ENCODE assay signal across 8 mouse cellular contexts in genomic region chr9:23222492-23222840, GRCm38 (mm10). TPM values are rescaled to one million over a fixed set of nuclear protein-coding genes. Genes with fewer than 3 reads are reported as not detected.
A peak's percentile ranks its signal among the peaks of the same experiment; 100 is the strongest.
DNase-seq lines count a peak whose midpoint lies in the region; ATAC-seq and TF ChIP-seq lines count a peak whose summit lies in the region.

No protein-coding gene starts in this region.

- H3K27me3 ChIP-seq in heart, postnatal 0 days (ENCODE audit: control insufficient read depth, insufficient read depth, low read length), result peaks cover 40% of the 10 kb centered on the region
- H3K27me3 ChIP-seq in midbrain, embryonic 11.5 days (ENCODE audit: control insufficient read depth, insufficient read depth, low read length), result peaks cover 31% of the 10 kb centered on the region
- H3K27me3 ChIP-seq in stomach, embryonic 14.5 days (ENCODE audit: control insufficient read depth, insufficient read depth, low read length), result peaks cover 10% of the 10 kb centered on the region; the same call in 1 of the 2 replicates

- H3K27ac ChIP-seq in ES-E14 (ENCODE audit: insufficient read depth, low read depth, low read length, poor library complexity, severe bottlenecking), result no peak overlapping the region
- H3K27ac ChIP-seq in cortical plate, adult 2 months (ENCODE audit: insufficient read depth, low read length), result no peak overlapping the region
- peak overlapping the region; percentile 57 for H3K27ac ChIP-seq in heart, postnatal 0 days (ENCODE audit: low read depth)
- H3K27ac ChIP-seq in midbrain, embryonic 11.5 days (ENCODE audit: low read depth, low read length), result no peak overlapping the region; the same call in 1 of the 2 replicates
- no peak overlapping the region for H3K27ac ChIP-seq in stomach, embryonic 14.5 days (ENCODE audit: low read length)

- no peak for TF ChIP-seq CTCF in cortical plate, adult 2 months (IDR thresholded peaks at IDR 0.05; ENCODE audit: extremely low read depth, insufficient read depth, low read length)
- TF ChIP-seq CTCF in heart, postnatal 0 days (IDR thresholded peaks at IDR 0.05; ENCODE audit: low read depth), result no peak

- H3K4me1 ChIP-seq in ES-E14 (ENCODE audit: control insufficient read depth in 2 of 2, insufficient read depth in 2 of 2, low read length in 2 of 2, poor library complexity in 1 of 2), result no peaks in the 10 kb centered on the region
- H3K4me1 ChIP-seq in cortical plate, adult 2 months (ENCODE audit: control insufficient read depth, insufficient read depth, low read length), result no peaks in the 10 kb centered on the region
- 0 out of 2 replicates have a peak, but pooled peaks cover 6% of the 10 kb centered on the region for H3K4me1 ChIP-seq in heart, postnatal 0 days (ENCODE audit: control insufficient read depth, insufficient read depth)
- H3K4me1 ChIP-seq in midbrain, embryonic 11.5 days (ENCODE audit: control insufficient read depth, insufficient read depth, low read length), result no peaks in the 10 kb centered on the region
- H3K4me1 ChIP-seq in stomach, embryonic 14.5 days (ENCODE audit: control insufficient read depth, insufficient read depth, low read length), result no peaks in the 10 kb centered on the region

- peak overlapping the region; percentile 72 to 80 for H3K4me3 ChIP-seq in ES-E14 (ENCODE audit: insufficient read depth in 1 of 2, low read depth in 1 of 2, low read length in 2 of 2, poor library complexity in 1 of 2, severe bottlenecking in 1 of 2)
- H3K4me3 ChIP-seq in cortical plate, adult 2 months (ENCODE audit: insufficient read depth, low read length), result peak overlapping the region; percentile 91
- H3K4me3 ChIP-seq in heart, postnatal 0 days (ENCODE audit: low read depth, low read length), result peak overlapping the region; percentile 65
- H3K4me3 ChIP-seq in midbrain, embryonic 11.5 days (ENCODE audit: low read depth, low read length), result peak overlapping the region; percentile 62
- H3K4me3 ChIP-seq in stomach, embryonic 14.5 days (ENCODE audit: low read depth, low read length), result peak overlapping the region; percentile 65

- H3K4me2 ChIP-seq in heart, postnatal 0 days (ENCODE audit: low read depth, low read length), result peak overlapping the region; percentile 95
- peak overlapping the region; percentile 97 for H3K4me2 ChIP-seq in midbrain, embryonic 11.5 days
- H3K4me2 ChIP-seq in stomach, embryonic 14.5 days (replicated peaks; ENCODE audit: low read depth, low read length), result peak overlapping the region; percentile 96

- H3K9ac ChIP-seq in ES-E14 (ENCODE audit: insufficient read depth, low read depth, low read length, poor library complexity, severe bottlenecking), result peak overlapping the region; percentile 70
- peak overlapping the region; percentile 67 for H3K9ac ChIP-seq in heart, postnatal 0 days (replicated peaks; ENCODE audit: low read depth, low read length)
- peak overlapping the region; percentile 75 for H3K9ac ChIP-seq in midbrain, embryonic 11.5 days (ENCODE audit: low read length)
- H3K9ac ChIP-seq in stomach, embryonic 14.5 days (replicated peaks; ENCODE audit: low read depth, low read length), result peak overlapping the region; percentile 57

- H3K9me3 ChIP-seq in ES-E14 (ENCODE audit: control insufficient read depth, insufficient read depth, low read depth, low read length), result no peaks in the 10 kb centered on the region
- no peaks in the 10 kb centered on the region for H3K9me3 ChIP-seq in heart, postnatal 0 days (replicated peaks; ENCODE audit: control insufficient read depth, low read length)
- H3K9me3 ChIP-seq in midbrain, embryonic 11.5 days (ENCODE audit: control insufficient read depth, low read length), result no peaks in the 10 kb centered on the region
- H3K9me3 ChIP-seq in stomach, embryonic 14.5 days (ENCODE audit: control insufficient read depth, low read depth, low read length), result no peaks in the 10 kb centered on the region

- H3K36me3 ChIP-seq in ES-E14 (ENCODE audit: control insufficient read depth, insufficient read depth, low read length, poor library complexity, severe bottlenecking), result no peaks in the 10 kb centered on the region
- H3K36me3 ChIP-seq in heart, postnatal 0 days (replicated peaks; ENCODE audit: control insufficient read depth, insufficient read depth, low read length), result no peaks in the 10 kb centered on the region
- H3K36me3 ChIP-seq in midbrain, embryonic 11.5 days (ENCODE audit: control insufficient read depth, insufficient read depth, low read length), result no peaks in the 10 kb centered on the region
- no peaks in the 10 kb centered on the region for H3K36me3 ChIP-seq in stomach, embryonic 14.5 days (ENCODE audit: control insufficient read depth, insufficient read depth, low read length)

- no peak for TF ChIP-seq EP300 in heart, postnatal 0 days (IDR thresholded peaks at IDR 0.05; ENCODE audit: low read depth)

- in situ Hi-C loops in ES-E14 (cut with MboI; ENCODE audit: low sequenced_read_pairs in 2 of 2, unreplicated experiment in 2 of 2), result no loop called here

- 0% methylated on average over 26 of the region's 26 CpGs for WGBS in heart, postnatal 0 days
- WGBS in midbrain, embryonic 11.5 days, result under 1% methylated on average over 26 of the region's 26 CpGs
- WGBS in stomach, embryonic 14.5 days, result under 1% methylated on average over 26 of the region's 26 CpGs

- peak; percentile 53 for ATAC-seq in heart, postnatal 0 days (ENCODE audit: insufficient read depth, low read depth)
- ATAC-seq in midbrain, embryonic 11.5 days (ENCODE audit: low FRiP score), result peak; percentile 72
- peak; percentile 64; the same call in 1 of the 2 replicates for ATAC-seq in stomach, embryonic 14.5 days (ENCODE audit: insufficient number of reproducible peaks, insufficient read depth, low FRiP score, low read depth)

- DNase-seq in 3T3-L1 (ENCODE audit: low read depth, low spot score) (peak; percentile 68), ES-E14 (ENCODE audit: low read depth, low spot score) (peak; percentile 16)
- no peak for DNase-seq in heart, postnatal 0 days (ENCODE audit: low spot score)
- peak; percentile 65 to 76 for DNase-seq in kidney, postnatal 4 days
- DNase-seq in midbrain, embryonic 11.5 days (ENCODE audit: low spot score, missing footprints), result peak; percentile 97
- DNase-seq in thymus, postnatal 36 days, result no peak

- TF ChIP-seq POLR2A in cortical plate, adult 2 months (IDR thresholded peaks at IDR 0.05; ENCODE audit: extremely low read depth, insufficient read depth, low read length), result no peak

TF ChIP-seq in ES-E14, 5 proteins besides CTCF, POLR2A, EP300 and RAD21:
- TF ChIP-seq ZNF384 (IDR thresholded peaks at IDR 0.05; ENCODE audit: low read depth, low read length), result no peak
- TF ChIP-seq CHD2 (IDR thresholded peaks at IDR 0.05; ENCODE audit: low read depth, low read length), result no peak
- TF ChIP-seq ZC3H11A (IDR thresholded peaks at IDR 0.05; ENCODE audit: borderline replicate concordance, low read depth, low read length), result no peak
- TF ChIP-seq HCFC1 (IDR thresholded peaks at IDR 0.05; ENCODE audit: borderline replicate concordance, insufficient read depth, low read length), result no peak
- TF ChIP-seq MAFK (IDR thresholded peaks at IDR 0.05; ENCODE audit: insufficient read depth, low read depth, low read length), result no peak

RNA-seq across cellular contexts. Expression of gene Bmper, which starts 0.4 kb away (rescaled TPM):
- 0.63 and 2.5 TPM in 2 replicates for total RNA-seq in ES-E14 (2012; rRNA removed)
- polyA plus RNA-seq in cortical plate, adult 2 months (2012; rRNA removed), result 5.9 and 6.8 TPM in 2 replicates
- 3.4 and 4.5 TPM in 2 replicates for total RNA-seq in heart, postnatal 0 days (2014; rRNA removed; ENCODE audit: low replicate concordance)
- 3.7 and 3.9 TPM in 2 replicates for polyA plus RNA-seq in heart, postnatal 0 days (2015; fragmentation: Nextera tagmentation; extraction: Ambion mirVana)
- polyA plus RNA-seq in midbrain, embryonic 11.5 days (2014; fragmentation: Nextera tagmentation; extraction: Ambion mirVana), result 1.4 and 2.7 TPM in 2 replicates
- 6.9 and 7.2 TPM in 2 replicates for polyA plus RNA-seq in stomach, embryonic 14.5 days (2014; fragmentation: Nextera tagmentation; extraction: Ambion mirVana)

Comparison
In these comparisons a context has a peak if more than half of its experiments do, and no peak if none do; other contexts are left out.
1. DNase-seq: peak in 3T3-L1 (single experiment), ES-E14 (single experiment), kidney, postnatal 4 days (2 of 2) and midbrain, embryonic 11.5 days (single experiment); none in heart, postnatal 0 days (single experiment) and thymus, postnatal 36 days (0 of 2).
2. Peak in every context shown above with its lines, with median percentiles within 50 percentile points of each other: H3K4me3 ChIP-seq, H3K9ac ChIP-seq, ATAC-seq and H3K4me2 ChIP-seq.